Mouse (Mus musculus): ENCODE measurements around the gene Cse1l.

- TF ChIP-seq CTCF (IDR thresholded peaks at IDR 0.05; ENCODE audit: low read depth) (no peak), EP300 (IDR thresholded peaks at IDR 0.05; ENCODE audit: low read depth) (no peak)
These were observed 46.3 kb downstream of the Cse1l start for GRCm38 (mm10) chr2:166952151-166952550.

Measured in liver, embryonic 14.5 days (tissue).